Mouse (Mus musculus) embryonic fibroblast, embryonic 13.5 days (primary cell): ENCODE results near the gene Hmga1.

Experiments used
- CTCF ChIP-seq: IDR thresholded peaks from 2 replicates; pipeline ENCODE4 v1.5.1; 2011; ENCODE audit warnings: mild to moderate bottlenecking, control low read depth, low read length, moderate library complexity, borderline replicate concordance; ENCODE audit not compliant: insufficient read depth
- POLR2A ChIP-seq: IDR thresholded peaks from 2 replicates; pipeline ENCODE4 v1.6.1; 2011; ENCODE audit warnings: low read depth, mild to moderate bottlenecking, control low read depth, low read length, moderate library complexity

GRCm38 (mm10) chr17:27560926-27561480 lies 4.7 kb downstream of the Hmga1 start:
- TF ChIP-seq CTCF (no peak), POLR2A (no peak)
